Mouse (Mus musculus): ENCODE results near the gene Mertk. TPM values are rescaled to one million over a fixed set of nuclear protein-coding genes. Genes with fewer than 3 reads are reported as not detected.

Mertk gene
- total and polyA plus RNA-seq, 2 experiments from 2014 or later = 3.0 to 6.3 TPM

DNA sequence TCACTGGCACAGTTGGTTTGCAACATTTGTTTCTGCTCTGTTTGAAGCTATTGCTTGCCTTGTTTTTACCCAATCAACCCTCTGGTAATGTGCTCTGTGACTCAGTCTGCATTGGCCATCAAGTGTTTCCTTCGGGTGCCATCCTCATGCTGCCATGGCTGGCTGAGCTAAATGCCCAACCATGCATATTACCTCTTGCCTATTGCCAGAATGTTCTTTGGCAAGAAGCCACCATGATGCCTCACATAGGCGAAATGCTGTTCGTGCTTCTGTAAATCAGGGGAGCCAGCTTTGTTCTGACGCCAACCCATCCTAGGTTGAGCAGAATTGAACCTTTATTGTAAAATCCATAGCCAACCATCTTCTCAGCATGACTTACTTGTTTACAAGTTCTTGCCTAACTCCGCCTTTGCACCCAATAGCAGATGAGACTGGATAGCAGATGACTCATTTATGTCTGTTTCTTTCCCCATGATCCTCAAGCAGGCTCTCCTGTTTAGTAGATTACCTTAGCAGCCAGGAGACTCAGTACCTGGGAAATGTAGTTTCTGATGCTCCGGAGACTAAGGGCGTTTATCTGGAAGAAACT, 73.1 kb downstream of the Mertk start:
- TF ChIP-seq CTCF (IDR thresholded peaks at IDR 0.05; ENCODE audit: low read depth) = no peak
- H3K4me3 ChIP-seq (ENCODE audit: low read length) = no peak overlapping the region
- H3K9ac ChIP-seq (replicated peaks; ENCODE audit: low read length) = no peak overlapping the region
- H3K27me3 ChIP-seq (ENCODE audit: insufficient read depth, low read length) = no peaks in the 10 kb centered on the region
- no peak overlapping the region for H3K27ac ChIP-seq
- ATAC-seq (peak; percentile 56; the same call in 1 of the 2 replicates), DNase-seq (ENCODE audit: low spot score) (peak; percentile 74)
- no peaks in the 10 kb centered on the region for H3K4me1 ChIP-seq (ENCODE audit: insufficient read depth, low read length)
- no peak overlapping the region for H3K4me2 ChIP-seq (ENCODE audit: low read depth, low read length)
- no peaks in the 10 kb centered on the region for H3K36me3 ChIP-seq (ENCODE audit: insufficient read depth, low read length)
- no peaks in the 10 kb centered on the region for H3K9me3 ChIP-seq (ENCODE audit: low read length)
- WGBS = 63% methylated on average over 7 of the region's 7 CpGs

DNA sequence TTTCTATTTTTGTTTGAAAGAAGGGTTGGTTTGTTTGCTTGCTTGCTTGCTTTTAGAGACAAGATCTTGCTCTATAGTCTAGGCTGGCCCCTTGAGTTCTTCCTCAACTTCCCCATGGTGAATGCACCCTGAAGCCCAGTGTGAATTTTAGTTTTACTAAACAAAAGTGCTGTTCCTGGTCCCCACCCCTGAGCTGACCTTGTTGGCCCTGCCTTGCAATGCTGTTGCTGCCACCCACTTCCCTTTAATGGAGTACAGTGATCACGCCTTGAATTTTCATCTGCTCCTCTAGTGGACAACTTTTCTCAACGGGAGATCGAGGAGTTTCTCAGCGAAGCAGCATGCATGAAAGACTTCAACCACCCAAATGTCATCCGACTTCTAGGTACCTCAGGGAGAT, 83.5 kb downstream of the Mertk start:
- WGBS = 92% methylated on average over 5 of the region's 5 CpGs
- Histone ChIP-seq H3K27me3 (ENCODE audit: insufficient read depth, low read length) (no peaks in the 10 kb centered on the region), H3K9me3 (ENCODE audit: low read length) (no peaks in the 10 kb centered on the region), H3K4me2 (ENCODE audit: low read depth, low read length) (no peak overlapping the region), H3K36me3 (ENCODE audit: insufficient read depth, low read length) (no peaks in the 10 kb centered on the region), H3K27ac (no peak overlapping the region), H3K4me1 (ENCODE audit: insufficient read depth, low read length) (no peaks in the 10 kb centered on the region), H3K4me3 (ENCODE audit: low read length) (no peak overlapping the region), H3K9ac (replicated peaks; ENCODE audit: low read length) (no peak overlapping the region)
- no peak for DNase-seq (ENCODE audit: low spot score)
- ATAC-seq = no peak
- no peak for TF ChIP-seq CTCF (IDR thresholded peaks at IDR 0.05; ENCODE audit: low read depth)

DNA sequence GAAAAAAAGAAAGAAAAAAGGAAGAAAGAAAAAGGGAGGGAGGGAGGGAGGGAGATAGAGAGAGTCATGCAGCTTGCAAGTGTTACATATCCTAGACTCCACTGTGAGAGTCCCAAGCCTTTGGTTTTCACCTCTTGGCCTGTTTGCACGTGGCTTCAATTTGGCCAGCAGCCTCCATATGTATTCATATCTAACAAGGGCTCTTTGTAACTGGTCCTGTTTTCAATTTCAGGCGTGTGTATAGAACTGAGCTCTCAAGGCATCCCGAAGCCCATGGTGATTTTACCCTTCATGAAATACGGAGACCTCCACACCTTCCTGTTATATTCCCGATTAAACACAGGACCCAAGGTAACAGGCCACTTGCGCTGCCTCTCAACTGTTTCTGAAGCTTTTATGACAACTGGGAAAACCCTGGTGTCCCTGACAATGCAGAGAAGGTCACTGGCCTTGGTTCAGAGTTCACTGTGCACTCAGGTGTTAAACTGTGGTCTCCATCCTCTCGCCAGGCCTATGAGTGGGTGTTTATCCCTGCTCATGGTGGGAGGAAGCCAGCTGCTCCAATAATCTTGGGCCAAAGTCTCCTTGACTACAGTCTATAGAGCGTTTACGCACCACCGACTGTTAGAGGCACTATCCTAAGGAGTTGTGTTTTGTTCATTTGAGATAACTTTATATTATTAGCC, 85.0 kb downstream of the Mertk start:
- no peak for TF ChIP-seq CTCF (IDR thresholded peaks at IDR 0.05; ENCODE audit: low read depth)
- 79% methylated on average over 10 of the region's 10 CpGs for WGBS
- no peak overlapping the region for H3K9ac ChIP-seq (replicated peaks; ENCODE audit: low read length)
- H3K27me3 ChIP-seq (ENCODE audit: insufficient read depth, low read length) = no peaks in the 10 kb centered on the region
- H3K4me3 ChIP-seq (ENCODE audit: low read length) = no peak overlapping the region
- no peak overlapping the region for H3K4me2 ChIP-seq (ENCODE audit: low read depth, low read length)
- no peaks in the 10 kb centered on the region for H3K9me3 ChIP-seq (ENCODE audit: low read length)
- DNase-seq (ENCODE audit: low spot score) = no peak
- no peaks in the 10 kb centered on the region for H3K4me1 ChIP-seq (ENCODE audit: insufficient read depth, low read length)
- H3K36me3 ChIP-seq (ENCODE audit: insufficient read depth, low read length) = no peaks in the 10 kb centered on the region
- no peak overlapping the region for H3K27ac ChIP-seq
- no peak for ATAC-seq

DNA sequence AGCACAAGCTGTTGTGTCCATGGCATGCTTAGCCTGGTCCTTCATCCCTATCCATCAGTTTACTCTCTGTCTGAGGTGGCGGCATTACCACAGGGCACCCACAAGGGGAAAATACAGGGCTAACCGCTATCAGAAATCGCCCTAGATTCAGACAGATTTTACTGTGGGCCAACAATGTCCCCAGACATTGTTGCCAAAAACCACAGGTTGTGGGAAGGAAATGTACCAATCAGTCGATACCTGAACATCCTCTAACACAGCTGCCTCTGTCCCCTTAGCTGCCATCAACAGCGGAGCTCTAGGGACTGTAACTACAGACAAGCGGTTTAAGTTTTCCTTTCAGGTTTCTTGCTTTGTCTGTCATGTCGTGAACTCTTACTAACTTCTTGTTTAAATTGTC, 86.1 kb downstream of the Mertk start:
- TF ChIP-seq CTCF (IDR thresholded peaks at IDR 0.05; ENCODE audit: low read depth) = no peak
- Histone ChIP-seq H3K4me1 (ENCODE audit: insufficient read depth, low read length) (no peaks in the 10 kb centered on the region), H3K4me3 (ENCODE audit: low read length) (no peak overlapping the region), H3K9me3 (ENCODE audit: low read length) (no peaks in the 10 kb centered on the region), H3K9ac (replicated peaks; ENCODE audit: low read length) (no peak overlapping the region), H3K36me3 (ENCODE audit: insufficient read depth, low read length) (no peaks in the 10 kb centered on the region), H3K4me2 (ENCODE audit: low read depth, low read length) (no peak overlapping the region), H3K27me3 (ENCODE audit: insufficient read depth, low read length) (no peaks in the 10 kb centered on the region), H3K27ac (no peak overlapping the region)
- DNase-seq (ENCODE audit: low spot score) = no peak
- WGBS = 95% methylated on average over 7 of the region's 7 CpGs
- ATAC-seq = no peak

DNA sequence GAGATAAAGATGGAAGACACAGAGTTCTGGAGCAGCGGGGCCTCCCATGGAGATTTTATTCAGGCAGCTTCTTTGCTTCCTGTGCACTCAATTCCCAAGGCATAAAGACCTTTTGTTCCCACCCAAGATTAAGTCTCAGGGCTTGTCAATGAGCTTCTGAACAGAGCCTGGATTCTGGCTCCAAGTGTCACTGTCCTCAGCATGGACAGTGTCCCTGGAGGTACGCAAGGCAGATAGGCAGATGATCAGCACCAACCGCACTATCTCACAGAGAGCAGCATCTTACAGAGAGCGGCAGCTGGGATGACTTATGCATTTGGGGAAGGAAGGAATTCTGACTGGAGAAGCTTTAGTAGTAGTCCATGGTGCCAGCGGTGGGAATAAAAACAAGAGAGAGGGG, 87.6 kb downstream of the Mertk start:
- no peaks in the 10 kb centered on the region for H3K4me1 ChIP-seq (ENCODE audit: insufficient read depth, low read length)
- TF ChIP-seq CTCF (IDR thresholded peaks at IDR 0.05; ENCODE audit: low read depth) = no peak
- no peak overlapping the region for H3K4me3 ChIP-seq (ENCODE audit: low read length)
- H3K27me3 ChIP-seq (ENCODE audit: insufficient read depth, low read length) = no peaks in the 10 kb centered on the region
- ATAC-seq = peak; percentile 24; the same call in 1 of the 2 replicates
- H3K9ac ChIP-seq (replicated peaks; ENCODE audit: low read length) = no peak overlapping the region
- no peaks in the 10 kb centered on the region for H3K36me3 ChIP-seq (ENCODE audit: insufficient read depth, low read length)
- peak overlapping the region; percentile 29; the same call in 1 of the 2 replicates for H3K27ac ChIP-seq
- peak; percentile 6 for DNase-seq (ENCODE audit: low spot score)
- H3K4me2 ChIP-seq (ENCODE audit: low read depth, low read length) = no peak overlapping the region
- no peaks in the 10 kb centered on the region for H3K9me3 ChIP-seq (ENCODE audit: low read length)
- 34% methylated on average over 5 of the region's 5 CpGs for WGBS

DNA sequence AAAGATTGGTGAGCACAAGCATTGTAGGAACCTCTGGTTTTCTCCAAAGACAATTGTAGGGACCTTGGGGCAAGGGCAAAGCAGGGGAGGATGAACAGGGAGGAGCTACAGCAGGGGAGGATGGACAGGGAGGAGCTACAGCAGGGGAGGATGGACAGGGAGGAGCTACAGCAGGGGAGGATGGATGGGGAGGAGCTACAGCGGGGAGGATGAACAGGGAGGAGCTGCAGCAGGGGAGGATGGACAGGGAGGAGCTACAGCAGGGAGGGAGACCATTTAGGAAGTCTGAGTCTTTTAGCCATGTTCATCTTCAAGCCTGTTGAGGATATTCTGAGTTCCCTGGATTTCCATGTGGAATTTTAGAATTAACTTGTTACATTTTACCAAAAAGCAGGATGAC, 88.0 kb downstream of the Mertk start:
- Histone ChIP-seq H3K27me3 (ENCODE audit: insufficient read depth, low read length) (no peaks in the 10 kb centered on the region), H3K4me1 (ENCODE audit: insufficient read depth, low read length) (no peaks in the 10 kb centered on the region), H3K36me3 (ENCODE audit: insufficient read depth, low read length) (no peaks in the 10 kb centered on the region), H3K4me2 (ENCODE audit: low read depth, low read length) (no peak overlapping the region), H3K9ac (replicated peaks; ENCODE audit: low read length) (no peak overlapping the region), H3K9me3 (ENCODE audit: low read length) (no peaks in the 10 kb centered on the region), H3K27ac (peak overlapping the region; percentile 29; the same call in 1 of the 2 replicates), H3K4me3 (ENCODE audit: low read length) (no peak overlapping the region)
- TF ChIP-seq CTCF (IDR thresholded peaks at IDR 0.05; ENCODE audit: low read depth) = no peak
- 0 out of 2 replicates have a peak, but pooled peaks have one; percentile 24 for ATAC-seq
- DNase-seq (ENCODE audit: low spot score) = no peak
- 65% methylated on average over 1 of the region's 1 CpGs for WGBS

DNA sequence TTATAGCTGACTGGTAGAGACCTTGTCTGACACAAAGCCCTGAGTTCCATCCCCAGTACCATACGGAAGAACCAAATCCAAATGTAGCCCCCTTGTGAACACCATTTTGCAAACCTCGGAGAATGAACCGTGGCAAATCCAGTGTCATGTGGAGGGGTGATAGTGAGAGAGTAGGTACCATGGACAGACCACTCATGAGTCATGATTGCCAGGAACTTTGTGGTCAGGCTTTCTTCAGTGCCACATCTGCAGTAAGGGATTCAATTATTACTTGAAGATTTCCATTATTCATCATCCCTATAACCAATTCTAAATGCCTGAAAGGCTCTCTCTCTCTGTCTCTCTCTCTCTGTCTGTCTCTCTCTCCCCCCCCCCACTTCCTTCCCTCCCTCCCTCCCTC, 89.0 kb downstream of the Mertk start:
- H3K4me1 ChIP-seq (ENCODE audit: insufficient read depth, low read length) = no peaks in the 10 kb centered on the region
- 92% methylated on average over 3 of the region's 3 CpGs for WGBS
- H3K4me3 ChIP-seq (ENCODE audit: low read length) = no peak overlapping the region
- H3K9ac ChIP-seq (replicated peaks; ENCODE audit: low read length) = no peak overlapping the region
- no peak for TF ChIP-seq CTCF (IDR thresholded peaks at IDR 0.05; ENCODE audit: low read depth)
- no peak for DNase-seq (ENCODE audit: low spot score)
- no peaks in the 10 kb centered on the region for H3K36me3 ChIP-seq (ENCODE audit: insufficient read depth, low read length)
- no peak overlapping the region for H3K27ac ChIP-seq
- H3K9me3 ChIP-seq (ENCODE audit: low read length) = no peaks in the 10 kb centered on the region
- H3K4me2 ChIP-seq (ENCODE audit: low read depth, low read length) = no peak overlapping the region
- H3K27me3 ChIP-seq (ENCODE audit: insufficient read depth, low read length) = no peaks in the 10 kb centered on the region
- no peak for ATAC-seq
